Mouse (Mus musculus) ES-E14 (cell line): ENCODE measurements around the gene Tomm34. TPM values are rescaled to one million over a fixed set of nuclear protein-coding genes. Genes with fewer than 3 reads are reported as not detected.

Experiments used
- DNase-seq: peaks from one replicate; pipeline ENCODE4 v3.0.0-alpha.2; 2013; ENCODE audit warnings: low read depth, low spot score
- H3K27ac ChIP-seq: 2 replicates; pipeline ENCODE4 v1.5.1; 2012; ENCODE audit warnings: low read depth, mild to moderate bottlenecking, low read length, moderate library complexity, mixed read lengths; ENCODE audit not compliant: poor library complexity, insufficient read depth, severe bottlenecking
- H3K36me3 ChIP-seq: 2 replicates; pipeline ENCODE4 v1.6.1; 2012; ENCODE audit warnings: mild to moderate bottlenecking, low read length, moderate library complexity, mixed read lengths; ENCODE audit not compliant: control insufficient read depth, poor library complexity, insufficient read depth, severe bottlenecking
- H3K4me1 ChIP-seq, 2 experiments: fragments of 150-350 bp in 1 of 2; sonication (generic) in 1 of 2; 2 replicates each; pipeline ENCODE4 v1.6.1; 2012; ENCODE audit warnings: low read length in 2 of 2, mild to moderate bottlenecking in 1 of 2, mixed read lengths in 1 of 2; ENCODE audit not compliant: control insufficient read depth in 2 of 2, insufficient read depth in 2 of 2, poor library complexity in 1 of 2
- H3K4me3 ChIP-seq, 2 experiments: fragments of 150-350 bp in 1 of 2; sonication (generic) in 1 of 2; 2 replicates each; pipeline ENCODE4 v1.5.1; 2012; ENCODE audit warnings: low read length in 2 of 2, low read depth in 1 of 2, mild to moderate bottlenecking in 1 of 2, mixed read lengths in 1 of 2; ENCODE audit not compliant: insufficient read depth in 1 of 2, poor library complexity in 1 of 2, severe bottlenecking in 1 of 2
- H3K9ac ChIP-seq: 2 replicates; pipeline ENCODE4 v1.6.1; 2012; ENCODE audit warnings: low read depth, mild to moderate bottlenecking, low read length, mixed read lengths; ENCODE audit not compliant: poor library complexity, insufficient read depth, severe bottlenecking
- H3K9me3 ChIP-seq: fragments of 150-350 bp; sonication (generic); 2 replicates; pipeline ENCODE4 v1.6.1; 2012; ENCODE audit warnings: low read depth, mild to moderate bottlenecking, low read length; ENCODE audit not compliant: control insufficient read depth, insufficient read depth
- CHD2 ChIP-seq: IDR thresholded peaks from 2 replicates; pipeline ENCODE4 v1.6.1; 2014; ENCODE audit warnings: mild to moderate bottlenecking, low read depth, low read length, inconsistent platforms
- HCFC1 ChIP-seq: IDR thresholded peaks from 2 replicates; pipeline ENCODE4 v1.6.1; 2012; ENCODE audit warnings: low read length, inconsistent platforms, borderline replicate concordance; ENCODE audit not compliant: insufficient read depth
- MAFK ChIP-seq: IDR thresholded peaks from 2 replicates; pipeline ENCODE4 v1.6.1; 2014; ENCODE audit warnings: mild to moderate bottlenecking, low read depth, low read length, inconsistent platforms; ENCODE audit not compliant: insufficient read depth
- ZC3H11A ChIP-seq: IDR thresholded peaks from 2 replicates; pipeline ENCODE4 v1.6.1; 2012; ENCODE audit warnings: low read depth, mild to moderate bottlenecking, inconsistent platforms, low read length, borderline replicate concordance
- ZNF384 ChIP-seq: IDR thresholded peaks from 2 replicates; pipeline ENCODE4 v1.6.1; 2012; ENCODE audit warnings: low read depth, low read length, inconsistent platforms
- in situ Hi-C, 2 experiments: fragments of 600-800 bp; cut with MboI; formaldehyde crosslinking; loops; one replicate each; pipeline ENCODE4 v1.15.1; 2025; ENCODE audit warnings: low sequenced_read_pairs in 2 of 2, inconsistent platforms in 1 of 2; ENCODE audit not compliant: unreplicated experiment in 2 of 2
- total RNA-seq: library from RNA; depleted of rRNA; stranded (reverse); fragments of 300-350 nt; gene quantifications from 2 replicates; pipeline ENCODE4 v1.2.3, GENCODE M21; 2012; rRNA removed

Tomm34 gene
- total RNA-seq: 40.8 and 41.5 TPM in 2 replicates

GRCm38 (mm10) chr2:164070765-164071436 lies at the start of gene Tomm34:
TSS of gene Tomm34 (minus strand) at chr2:164071169.
- no peak within 1 kb of the TSS; the same call in none of the 2 replicates for H3K27ac ChIP-seq
- in situ Hi-C loops: no loop called here

GRCm38 (mm10) chr2:164119503-164119902 lies 48.5 kb upstream of the Tomm34 start:
- Histone ChIP-seq H3K4me3 (no peak overlapping the region), H3K9me3 (no peaks in the 10 kb centered on the region), H3K9ac (no peak overlapping the region), H3K36me3 (peaks cover 7% of the 10 kb centered on the region), H3K27ac (no peak overlapping the region), H3K4me1 (no peaks in the 10 kb centered on the region)
- in situ Hi-C loops: no loop called here
- TF ChIP-seq ZNF384 (no peak), CHD2 (no peak), MAFK (no peak), HCFC1 (no peak), ZC3H11A (no peak)
- no peak for DNase-seq

More at GRCm38 (mm10) chr2:164070765-164071436, at the start of gene Tomm34:
- Histone ChIP-seq H3K9ac (peak within 1 kb of the TSS; percentile 92), H3K4me3 (peak within 1 kb of the TSS; percentile 92 to 96), H3K4me1 (peaks cover 0 to 7% of the 10 kb centered on the region in 2 experiments; a peak in 2 of 4 replicates), H3K9me3 (no peaks in the 10 kb centered on the region), H3K36me3 (peaks cover 8% of the 10 kb centered on the region)
- DNase-seq: peak; percentile 97
- TF ChIP-seq ZC3H11A: no peak

- Histone ChIP-seq H3K4me3 (no peak overlapping the region), H3K27ac (no peak overlapping the region), H3K4me1 (no peaks in the 10 kb centered on the region), H3K9me3 (no peaks in the 10 kb centered on the region), H3K9ac (no peak overlapping the region), H3K36me3 (peaks cover 15% of the 10 kb centered on the region)
- DNase-seq: no peak
- TF ChIP-seq ZC3H11A: no peak
- no peak for TF ChIP-seq MAFK
- TF ChIP-seq CHD2: no peak
- TF ChIP-seq HCFC1: no peak
- no peak for TF ChIP-seq ZNF384
- in situ Hi-C loops: no loop called here
Measured at GRCm38 (mm10) chr2:164115531-164115930, 44.6 kb upstream of the Tomm34 start.

GRCm38 (mm10) chr2:164114051-164114450 lies 43.1 kb upstream of the Tomm34 start:
- no peaks in the 10 kb centered on the region for H3K4me1 ChIP-seq
- H3K9ac ChIP-seq: no peak overlapping the region
- in situ Hi-C loops: no loop called here
- peaks cover 13% of the 10 kb centered on the region for H3K36me3 ChIP-seq
- no peaks in the 10 kb centered on the region for H3K9me3 ChIP-seq
- H3K4me3 ChIP-seq: no peak overlapping the region
- H3K27ac ChIP-seq: no peak overlapping the region
- TF ChIP-seq HCFC1: no peak
- TF ChIP-seq MAFK: no peak
- TF ChIP-seq ZC3H11A: no peak
- no peak for TF ChIP-seq CHD2
- no peak for TF ChIP-seq ZNF384
- DNase-seq: no peak
